Mouse (Mus musculus): Measurements from ENCODE around the gene Msi2. TPM values are rescaled to one million over a fixed set of nuclear protein-coding genes. Genes with fewer than 3 reads are reported as not detected.

Msi2 gene
- polyA plus RNA-seq, 1 experiment from 2014 or later: 25.6 TPM

- no peaks in the 10 kb centered on the region for H3K9me3 ChIP-seq (ENCODE audit: control insufficient read depth, low read length)
- H3K9ac ChIP-seq (replicated peaks; ENCODE audit: low read depth, low read length): no peak overlapping the region
- 26% methylated on average over 3 of the region's 3 CpGs for WGBS
- H3K4me2 ChIP-seq (ENCODE audit: low read depth, low read length): no peak overlapping the region
- H3K27me3 ChIP-seq (ENCODE audit: control insufficient read depth, insufficient read depth, low read length): no peaks in the 10 kb centered on the region
- no peak overlapping the region for H3K4me3 ChIP-seq (ENCODE audit: low read depth, low read length)
- H3K4me1 ChIP-seq (ENCODE audit: control insufficient read depth, insufficient read depth, low read length): peaks cover 47% of the 10 kb centered on the region
- no peak for ATAC-seq (ENCODE audit: low read depth)
- H3K36me3 ChIP-seq (ENCODE audit: control insufficient read depth, insufficient read depth, low read length): no peaks in the 10 kb centered on the region
- H3K27ac ChIP-seq (ENCODE audit: low read depth, low read length): peak overlapping the region; percentile 64
Measured at GRCm38 (mm10) chr11:88406408-88406915, 311.9 kb downstream of the Msi2 start.

GRCm38 (mm10) chr11:88404816-88405613 is 313.3 kb downstream of the Msi2 start:
- no peaks in the 10 kb centered on the region for H3K9me3 ChIP-seq (ENCODE audit: control insufficient read depth, low read length)
- peak overlapping the region; percentile 20; the same call in 1 of the 2 replicates for H3K4me2 ChIP-seq (ENCODE audit: low read depth, low read length)
- 0 out of 2 replicates have a peak overlapping the region, but pooled peaks have one; percentile 34 for H3K9ac ChIP-seq (replicated peaks; ENCODE audit: low read depth, low read length)
- H3K4me1 ChIP-seq (ENCODE audit: control insufficient read depth, insufficient read depth, low read length): peaks cover 53% of the 10 kb centered on the region
- peak; percentile 47 for ATAC-seq (ENCODE audit: low read depth)
- WGBS: 10% methylated on average over 17 of the region's 17 CpGs
- H3K4me3 ChIP-seq (ENCODE audit: low read depth, low read length): no peak overlapping the region
- no peaks in the 10 kb centered on the region for H3K27me3 ChIP-seq (ENCODE audit: control insufficient read depth, insufficient read depth, low read length)
- H3K36me3 ChIP-seq (ENCODE audit: control insufficient read depth, insufficient read depth, low read length): no peaks in the 10 kb centered on the region
- H3K27ac ChIP-seq (ENCODE audit: low read depth, low read length): peak overlapping the region; percentile 67

GRCm38 (mm10) chr11:88404247-88404677 is 314.1 kb downstream of the Msi2 start:
- Histone ChIP-seq H3K27me3 (ENCODE audit: control insufficient read depth, insufficient read depth, low read length) (no peaks in the 10 kb centered on the region), H3K4me1 (ENCODE audit: control insufficient read depth, insufficient read depth, low read length) (peaks cover 53% of the 10 kb centered on the region), H3K4me2 (ENCODE audit: low read depth, low read length) (peak overlapping the region; percentile 20; the same call in 1 of the 2 replicates), H3K27ac (ENCODE audit: low read depth, low read length) (peak overlapping the region; percentile 67), H3K9me3 (ENCODE audit: control insufficient read depth, low read length) (no peaks in the 10 kb centered on the region), H3K36me3 (ENCODE audit: control insufficient read depth, insufficient read depth, low read length) (no peaks in the 10 kb centered on the region), H3K9ac (replicated peaks; ENCODE audit: low read depth, low read length) (0 out of 2 replicates have a peak overlapping the region, but pooled peaks have one; percentile 34), H3K4me3 (ENCODE audit: low read depth, low read length) (no peak overlapping the region)
- ATAC-seq (ENCODE audit: low read depth): peak; percentile 4; the same call in 1 of the 2 replicates
- WGBS: 48% methylated on average over 5 of the region's 5 CpGs

- ATAC-seq (ENCODE audit: low read depth): no peak
- Histone ChIP-seq H3K9ac (replicated peaks; ENCODE audit: low read depth, low read length) (no peak overlapping the region), H3K4me1 (ENCODE audit: control insufficient read depth, insufficient read depth, low read length) (peaks cover 53% of the 10 kb centered on the region), H3K4me3 (ENCODE audit: low read depth, low read length) (no peak overlapping the region), H3K27me3 (ENCODE audit: control insufficient read depth, insufficient read depth, low read length) (no peaks in the 10 kb centered on the region), H3K27ac (ENCODE audit: low read depth, low read length) (peak overlapping the region; percentile 49), H3K9me3 (ENCODE audit: control insufficient read depth, low read length) (no peaks in the 10 kb centered on the region), H3K36me3 (ENCODE audit: control insufficient read depth, insufficient read depth, low read length) (no peaks in the 10 kb centered on the region), H3K4me2 (ENCODE audit: low read depth, low read length) (no peak overlapping the region)
- 31% methylated on average over 7 of the region's 7 CpGs for WGBS
Measured at GRCm38 (mm10) chr11:88402290-88402689, 316.0 kb downstream of the Msi2 start.

GRCm38 (mm10) chr11:88401333-88401732 is 317.0 kb downstream of the Msi2 start:
- peaks cover 47% of the 10 kb centered on the region for H3K4me1 ChIP-seq (ENCODE audit: control insufficient read depth, insufficient read depth, low read length)

GRCm38 (mm10) chr11:88400926-88401325 is 317.4 kb downstream of the Msi2 start:
- H3K9me3 ChIP-seq (ENCODE audit: control insufficient read depth, low read length): no peaks in the 10 kb centered on the region
- no peak overlapping the region for H3K4me2 ChIP-seq (ENCODE audit: low read depth, low read length)
- H3K4me3 ChIP-seq (ENCODE audit: low read depth, low read length): no peak overlapping the region
- no peaks in the 10 kb centered on the region for H3K27me3 ChIP-seq (ENCODE audit: control insufficient read depth, insufficient read depth, low read length)
- H3K9ac ChIP-seq (replicated peaks; ENCODE audit: low read depth, low read length): no peak overlapping the region
- H3K36me3 ChIP-seq (ENCODE audit: control insufficient read depth, insufficient read depth, low read length): no peaks in the 10 kb centered on the region
- peak overlapping the region; percentile 49; the same call in 1 of the 2 replicates for H3K27ac ChIP-seq (ENCODE audit: low read depth, low read length)
- WGBS: 61% methylated on average over 10 of the region's 10 CpGs
- H3K4me1 ChIP-seq (ENCODE audit: control insufficient read depth, insufficient read depth, low read length): peaks cover 43% of the 10 kb centered on the region
- ATAC-seq (ENCODE audit: low read depth): no peak

More at GRCm38 (mm10) chr11:88401333-88401732, 317.0 kb downstream of the Msi2 start:
- H3K4me3 ChIP-seq (ENCODE audit: low read depth, low read length): no peak overlapping the region
- H3K27me3 ChIP-seq (ENCODE audit: control insufficient read depth, insufficient read depth, low read length): no peaks in the 10 kb centered on the region
- H3K9ac ChIP-seq (replicated peaks; ENCODE audit: low read depth, low read length): no peak overlapping the region
- no peaks in the 10 kb centered on the region for H3K9me3 ChIP-seq (ENCODE audit: control insufficient read depth, low read length)
- H3K36me3 ChIP-seq (ENCODE audit: control insufficient read depth, insufficient read depth, low read length): no peaks in the 10 kb centered on the region
- WGBS: 31% methylated on average over 6 of the region's 6 CpGs
- ATAC-seq (ENCODE audit: low read depth): peak; percentile 26; the same call in 1 of the 2 replicates
- no peak overlapping the region for H3K4me2 ChIP-seq (ENCODE audit: low read depth, low read length)
- peak overlapping the region; percentile 49; the same call in 1 of the 2 replicates for H3K27ac ChIP-seq (ENCODE audit: low read depth, low read length)

GRCm38 (mm10) chr11:88400235-88400634 is 318.1 kb downstream of the Msi2 start:
- no peak overlapping the region for H3K4me2 ChIP-seq (ENCODE audit: low read depth, low read length)
- no peak for ATAC-seq (ENCODE audit: low read depth)
- no peak overlapping the region for H3K27ac ChIP-seq (ENCODE audit: low read depth, low read length)

GRCm38 (mm10) chr11:88399431-88399830 is 318.9 kb downstream of the Msi2 start:
- 57% methylated on average over 5 of the region's 5 CpGs for WGBS
- Histone ChIP-seq H3K36me3 (ENCODE audit: control insufficient read depth, insufficient read depth, low read length) (no peaks in the 10 kb centered on the region), H3K4me1 (ENCODE audit: control insufficient read depth, insufficient read depth, low read length) (peaks cover 34% of the 10 kb centered on the region), H3K9ac (replicated peaks; ENCODE audit: low read depth, low read length) (no peak overlapping the region), H3K9me3 (ENCODE audit: control insufficient read depth, low read length) (no peaks in the 10 kb centered on the region), H3K4me3 (ENCODE audit: low read depth, low read length) (no peak overlapping the region), H3K27ac (ENCODE audit: low read depth, low read length) (no peak overlapping the region), H3K4me2 (ENCODE audit: low read depth, low read length) (no peak overlapping the region), H3K27me3 (ENCODE audit: control insufficient read depth, insufficient read depth, low read length) (no peaks in the 10 kb centered on the region)
- no peak for ATAC-seq (ENCODE audit: low read depth)

More at GRCm38 (mm10) chr11:88400235-88400634, 318.1 kb downstream of the Msi2 start:
- peaks cover 38% of the 10 kb centered on the region for H3K4me1 ChIP-seq (ENCODE audit: control insufficient read depth, insufficient read depth, low read length)
- no peak overlapping the region for H3K4me3 ChIP-seq (ENCODE audit: low read depth, low read length)
- 76% methylated on average over 6 of the region's 6 CpGs for WGBS
- no peaks in the 10 kb centered on the region for H3K9me3 ChIP-seq (ENCODE audit: control insufficient read depth, low read length)
- H3K36me3 ChIP-seq (ENCODE audit: control insufficient read depth, insufficient read depth, low read length): no peaks in the 10 kb centered on the region
- H3K27me3 ChIP-seq (ENCODE audit: control insufficient read depth, insufficient read depth, low read length): no peaks in the 10 kb centered on the region
- H3K9ac ChIP-seq (replicated peaks; ENCODE audit: low read depth, low read length): no peak overlapping the region

GRCm38 (mm10) chr11:88399028-88399427 is 319.3 kb downstream of the Msi2 start:
- Histone ChIP-seq H3K27ac (ENCODE audit: low read depth, low read length) (no peak overlapping the region), H3K4me2 (ENCODE audit: low read depth, low read length) (no peak overlapping the region), H3K9me3 (ENCODE audit: control insufficient read depth, low read length) (no peaks in the 10 kb centered on the region)

More at GRCm38 (mm10) chr11:88399028-88399427, 319.3 kb downstream of the Msi2 start:
- Histone ChIP-seq H3K4me3 (ENCODE audit: low read depth, low read length) (no peak overlapping the region), H3K27me3 (ENCODE audit: control insufficient read depth, insufficient read depth, low read length) (no peaks in the 10 kb centered on the region), H3K36me3 (ENCODE audit: control insufficient read depth, insufficient read depth, low read length) (no peaks in the 10 kb centered on the region), H3K9ac (replicated peaks; ENCODE audit: low read depth, low read length) (no peak overlapping the region), H3K4me1 (ENCODE audit: control insufficient read depth, insufficient read depth, low read length) (peaks cover 32% of the 10 kb centered on the region)
- ATAC-seq (ENCODE audit: low read depth): no peak
- 72% methylated on average over 5 of the region's 5 CpGs for WGBS

All from neural tube, embryonic 14.5 days (tissue).